Mouse (Mus musculus) right cerebral cortex, postnatal 14 days (tissue): Measurements from ENCODE around the gene Snx11.
"Not testable (repeated sequence)": the region's sequence is repeated elsewhere in the genome, so short reads cannot be mapped to it uniquely, and the experiment has no call there.

Source experiments
- DNase-seq: peaks from one replicate; pipeline ENCODE4 v3.0.0; 2022

The Snx11 gene

GRCm38 (mm10) chr11:96776968-96777962, at the start of gene Snx11:
Gene Snx11 (minus strand): TSS chr11:96777559.
- DNase-seq, result peak; percentile 98

- DNase-seq, result no peak
Observed at GRCm38 (mm10) chr11:96826481-96826880, 49.1 kb upstream of the Snx11 start.

GRCm38 (mm10) chr11:96824783-96825495, 47.6 kb upstream of the Snx11 start:
- peak; percentile 66 for DNase-seq

- peak; percentile 84 for DNase-seq
Observed at GRCm38 (mm10) chr11:96823880-96824782, 46.8 kb upstream of the Snx11 start.

- DNase-seq, result no peak
Observed at GRCm38 (mm10) chr11:96823471-96823837, 46.1 kb upstream of the Snx11 start.

- no peak for DNase-seq
Observed at GRCm38 (mm10) chr11:96822675-96823470, 45.5 kb upstream of the Snx11 start.

- no peak for DNase-seq
Observed at GRCm38 (mm10) chr11:96821956-96822355, 44.6 kb upstream of the Snx11 start.

GRCm38 (mm10) chr11:96818128-96818710, 40.9 kb upstream of the Snx11 start:
- no peak for DNase-seq

GRCm38 (mm10) chr11:96816979-96817378, 39.6 kb upstream of the Snx11 start:
- no peak for DNase-seq

GRCm38 (mm10) chr11:96816494-96816893, 39.1 kb upstream of the Snx11 start:
- no peak for DNase-seq

- no peak for DNase-seq
Observed at GRCm38 (mm10) chr11:96815895-96816294, 38.5 kb upstream of the Snx11 start.

- DNase-seq, result no peak
Observed at GRCm38 (mm10) chr11:96814443-96814842, 37.1 kb upstream of the Snx11 start.

- DNase-seq, result no peak
Observed at GRCm38 (mm10) chr11:96813920-96814319, 36.6 kb upstream of the Snx11 start.

GRCm38 (mm10) chr11:96813455-96813854, 36.1 kb upstream of the Snx11 start:
- DNase-seq, result no peak

- DNase-seq, result not testable (repeated sequence)
Observed at GRCm38 (mm10) chr11:96811188-96811587, 33.8 kb upstream of the Snx11 start.

GRCm38 (mm10) chr11:96809562-96810235, 32.3 kb upstream of the Snx11 start:
- DNase-seq, result no peak

GRCm38 (mm10) chr11:96808066-96808465, 30.7 kb upstream of the Snx11 start:
- DNase-seq, result no peak

GRCm38 (mm10) chr11:96805606-96806005, 28.2 kb upstream of the Snx11 start:
- no peak for DNase-seq

- DNase-seq, result no peak
Observed at GRCm38 (mm10) chr11:96799511-96799910, 22.2 kb upstream of the Snx11 start.

GRCm38 (mm10) chr11:96796586-96796985, 19.2 kb upstream of the Snx11 start:
- DNase-seq, result no peak

GRCm38 (mm10) chr11:96796081-96796480, 18.7 kb upstream of the Snx11 start:
- no peak for DNase-seq
